Mouse (Mus musculus): ENCODE measurements around the gene Omt2b.
"Not testable (repeated sequence)": the region's sequence is repeated elsewhere in the genome, so short reads cannot be mapped to it uniquely, and the experiment has no call there.

DNA sequence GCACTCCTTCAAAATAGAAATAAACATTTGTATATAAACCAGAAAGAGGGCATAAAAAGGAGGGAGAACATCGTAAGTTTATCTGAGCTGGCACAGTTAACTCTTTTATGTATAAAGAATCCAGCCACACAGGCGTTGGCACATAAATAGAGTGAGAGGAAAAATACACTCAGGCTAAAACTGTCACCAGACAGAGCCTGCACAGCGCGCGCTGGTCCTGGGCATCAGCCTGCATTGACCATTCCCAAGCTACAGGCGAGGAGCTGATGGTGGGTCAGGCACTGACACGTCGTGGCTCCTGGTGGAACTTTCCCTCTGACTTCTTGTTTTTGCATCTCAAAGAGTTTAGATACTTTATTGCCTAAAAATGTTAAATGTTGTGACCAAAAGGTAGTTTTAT is 34.9 kb upstream of the Omt2b start:
- TF ChIP-seq MYOD1 (IDR thresholded peaks at IDR 0.05; ENCODE audit: control insufficient read depth, insufficient read length, low read depth); CTCF (IDR thresholded peaks at IDR 0.05; ENCODE audit: control insufficient read depth, insufficient read depth, insufficient read length); MYOG (IDR thresholded peaks at IDR 0.05; ENCODE audit: control insufficient read depth, extremely low read depth, insufficient read length): not testable (repeated sequence)

Measured in C2C12 (cell line).